Comparison of ENCODE assay signal across 10 mouse cellular contexts in the genomic region with DNA sequence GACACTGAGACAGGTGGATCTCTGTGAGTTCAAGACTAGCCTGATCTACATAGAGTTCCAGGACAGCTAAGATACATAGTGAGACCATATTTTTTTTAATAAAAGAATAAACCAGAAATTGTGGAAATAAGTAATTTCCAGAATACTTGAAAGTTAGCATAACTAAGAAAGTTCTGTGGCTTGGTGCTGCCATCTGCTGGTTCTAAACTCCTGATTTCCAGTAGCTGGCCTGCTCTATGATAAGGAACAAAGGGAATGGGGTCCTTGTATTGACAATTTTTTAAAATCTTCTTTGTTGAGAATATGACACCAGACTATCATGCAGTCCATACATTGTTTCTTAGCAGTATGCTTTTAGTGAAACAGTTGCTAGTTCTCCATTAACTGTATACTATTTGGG. TPM values are rescaled to one million over a fixed set of nuclear protein-coding genes. Genes with fewer than 3 reads are reported as not detected.
DNase-seq lines count a peak whose midpoint lies in the region; ATAC-seq and TF ChIP-seq lines count a peak whose summit lies in the region.
"Had no signal": no experiment of that assay in that cellular context is flagged by ENCODE, and none has a peak within 500 bp of the region (broad histone marks: within the 10 kb centered on the region; RNA-seq: fewer than 3 reads in every experiment).

No protein-coding gene starts in this region.

- in situ Hi-C loops in Patski (cut with MboI; ENCODE audit: low pct_unique_long_range_greater_than_20kb) = no loop called here

- H3K27me3 ChIP-seq in heart, embryonic 12.5 days (replicated peaks) = no peaks in the 10 kb centered on the region
- no peaks in the 10 kb centered on the region for H3K27me3 ChIP-seq in lung, embryonic 14.5 days (ENCODE audit: insufficient read depth, low read length)
- H3K27me3 ChIP-seq in Patski = no peaks in the 10 kb centered on the region

- no peak overlapping the region for H3K27ac ChIP-seq in heart, embryonic 12.5 days (ENCODE audit: poor library complexity, severe bottlenecking)
- no peak overlapping the region for H3K27ac ChIP-seq in lung, embryonic 14.5 days (ENCODE audit: low read depth)
- H3K27ac ChIP-seq: macrophage had no signal

- no peak overlapping the region for H3K4me3 ChIP-seq in heart, embryonic 12.5 days
- no peak overlapping the region for H3K4me3 ChIP-seq in lung, embryonic 14.5 days (ENCODE audit: low read depth, low read length)
- H3K4me3 ChIP-seq: erythroblast, embryonic 14.5 days had no signal

- no peaks in the 10 kb centered on the region for H3K9me3 ChIP-seq in heart, embryonic 12.5 days (replicated peaks)
- no peaks in the 10 kb centered on the region for H3K9me3 ChIP-seq in lung, embryonic 14.5 days (ENCODE audit: low read depth, low read length)

- DNase-seq in heart, postnatal 10 days = peak; percentile 43 to 62
- peak; percentile 83 for DNase-seq in lung, embryonic 14.5 days
- no peak for DNase-seq in lung, postnatal 25 days (ENCODE audit: low spot score)
- DNase-seq in Patski (ENCODE audit: low read depth, low spot score) = no peak
- DNase-seq in kidney, postnatal 36 days = peak; percentile 35 to 79
- DNase-seq in cerebellum, adult 11 months = no peak
- no peak for DNase-seq in spleen, postnatal 4 days (ENCODE audit: low spot score in 2 of 2)

- CTCF ChIA-PET in Patski (lab: Charles Lee) = interaction anchor here (1.2 to 1.3 kb wide), 2 partner anchors 13 to 198 kb away, joined by 3 to 4 read pairs; no protein-coding TSS in a partner anchor

- H3K36me3 ChIP-seq in heart, embryonic 12.5 days = peaks cover 68% of the 10 kb centered on the region
- H3K36me3 ChIP-seq in lung, embryonic 14.5 days (ENCODE audit: insufficient read depth) = peaks cover 31% of the 10 kb centered on the region

- no peak for ATAC-seq in heart, embryonic 12.5 days (ENCODE audit: insufficient number of reproducible peaks, low FRiP score)
- ATAC-seq in lung, embryonic 14.5 days (ENCODE audit: insufficient read depth) = no peak
- no peak for ATAC-seq in Patski

- no peak overlapping the region for H3K4me2 ChIP-seq in heart, embryonic 12.5 days
- no peak overlapping the region for H3K4me2 ChIP-seq in lung, embryonic 14.5 days

- POLR2A ChIA-PET in Patski (lab: Charles Lee) = no interaction called here

- H3K9ac ChIP-seq in heart, embryonic 12.5 days = no peak overlapping the region
- no peak overlapping the region for H3K9ac ChIP-seq in lung, embryonic 14.5 days

- intact Hi-C loops in heart, postnatal 10 days (cut with DNase I) = loop anchor here (2.0 kb wide), 2 partner anchors 116 to 148 kb away; no protein-coding TSS in a partner anchor

- H3K4me1 ChIP-seq in heart, embryonic 12.5 days (replicated peaks) = no peaks in the 10 kb centered on the region
- no peaks in the 10 kb centered on the region for H3K4me1 ChIP-seq in lung, embryonic 14.5 days (ENCODE audit: insufficient read depth)

- TF ChIP-seq CTCF in lung, embryonic 14.5 days (IDR thresholded peaks at IDR 0.05; ENCODE audit: low read depth) = peak; percentile 50
- peak; percentile 67 for TF ChIP-seq CTCF in Patski (IDR thresholded peaks at IDR 0.05)

RNA-seq across cellular contexts. Expression of a gene that starts 25.9 kb away (rescaled TPM):
- 1 to 10 TPM in 1 of 2 experiments, under 1 TPM in 1; 0.57 to 1.3 TPM for total RNA-seq in heart, postnatal 10 days (2021)
- 0.10 and 0.24 TPM in 2 replicates for polyA plus RNA-seq in heart, embryonic 12.5 days (2016; fragmentation: Nextera tagmentation; extraction: Ambion mirVana)
- 0.37 and 0.60 TPM in 2 replicates for polyA plus RNA-seq in lung, embryonic 14.5 days (2014; fragmentation: Nextera tagmentation; extraction: Ambion mirVana)
- polyA plus RNA-seq in Patski (2021) = 11.0 TPM
- polyA plus RNA-seq: macrophage had no signal

RNA-seq across cellular contexts. Expression of a gene that starts 53.0 kb away (rescaled TPM):
- total RNA-seq in heart, postnatal 10 days (2021) = 10 to 100 TPM; 73.3 to 75.3 TPM
- polyA plus RNA-seq in heart, embryonic 12.5 days (2016; fragmentation: Nextera tagmentation; extraction: Ambion mirVana) = 143 and 152 TPM in 2 replicates
- 142 and 155 TPM in 2 replicates for polyA plus RNA-seq in lung, embryonic 14.5 days (2014; fragmentation: Nextera tagmentation; extraction: Ambion mirVana)
- polyA plus RNA-seq in Patski (2021) = 69.7 TPM

Comparison
In these comparisons a context has a peak if more than half of its experiments do, and no peak if none do; other contexts are left out.
1. DNase-seq: peak in heart, postnatal 10 days (2 of 2), lung, embryonic 14.5 days (single experiment) and kidney, postnatal 36 days (2 of 2); none in lung, postnatal 25 days (single experiment), Patski (single experiment), cerebellum, adult 11 months (single experiment) and spleen, postnatal 4 days (0 of 2).